Mouse (Mus musculus) heart, postnatal 0 days (tissue): ENCODE measurements around the gene Zfp827.

ENCODE experiments used
- CTCF ChIP-seq: IDR thresholded peaks from 2 replicates; pipeline ENCODE4 v1.5.1; 2016; ENCODE audit warnings: antibody characterized with exemption, control low read depth, low read depth
- EP300 ChIP-seq: IDR thresholded peaks from 2 replicates; pipeline ENCODE4 v1.6.1; 2016; ENCODE audit warnings: antibody characterized with exemption, low read depth

- TF ChIP-seq EP300 (no peak), CTCF (no peak)
Measured at GRCm38 (mm10) chr8:79078556-79079195, 50.4 kb downstream of the Zfp827 start.
